Mouse (Mus musculus): ENCODE measurements around the gene Rnf41. TPM values are rescaled to one million over a fixed set of nuclear protein-coding genes. Genes with fewer than 3 reads are reported as not detected.

Gene Rnf41
- polyA plus RNA-seq, 1 experiment from 2014 or later, result 105 TPM

DNA sequence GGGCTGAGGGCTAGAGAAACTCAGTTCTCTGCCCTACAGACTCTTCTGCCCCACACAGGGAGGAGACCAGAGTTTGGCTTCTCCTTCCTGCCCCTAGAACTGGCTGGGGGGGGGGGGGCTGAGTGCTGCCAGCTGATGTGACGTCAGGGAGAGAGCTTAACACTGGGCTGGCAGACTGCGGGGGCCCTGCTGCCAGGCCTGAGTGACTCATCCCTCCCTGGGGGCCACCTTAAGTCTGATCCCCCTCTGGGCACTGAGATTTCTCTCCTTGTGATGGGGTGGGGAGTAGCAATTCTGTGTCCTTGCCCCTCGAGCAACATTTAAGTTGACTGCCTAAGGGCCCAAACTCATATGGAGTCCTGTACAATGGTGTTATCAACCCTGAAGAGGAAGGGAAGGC is 33.0 kb upstream of the Rnf41 start:
- Histone ChIP-seq H3K4me1 (ENCODE audit: control insufficient read depth, insufficient read depth, low read length) (peaks cover 22% of the 10 kb centered on the region), H3K27me3 (ENCODE audit: control insufficient read depth, insufficient read depth, low read depth, low read length) (no peaks in the 10 kb centered on the region), H3K9ac (ENCODE audit: low read depth, low read length) (peak overlapping the region; percentile 99), H3K4me2 (ENCODE audit: low read length) (peak overlapping the region; percentile 84), H3K36me3 (ENCODE audit: control insufficient read depth, insufficient read depth, low read length) (peaks cover 34% of the 10 kb centered on the region), H3K4me3 (ENCODE audit: low read depth, low read length) (peak overlapping the region; percentile 94), H3K27ac (ENCODE audit: low read length) (peak overlapping the region; percentile 98), H3K9me3 (replicated peaks; ENCODE audit: control insufficient read depth, low read length, poor library complexity, severe bottlenecking) (no peaks in the 10 kb centered on the region)
- no peak for ATAC-seq
- WGBS, result 48% methylated on average over 3 of the region's 3 CpGs

DNA sequence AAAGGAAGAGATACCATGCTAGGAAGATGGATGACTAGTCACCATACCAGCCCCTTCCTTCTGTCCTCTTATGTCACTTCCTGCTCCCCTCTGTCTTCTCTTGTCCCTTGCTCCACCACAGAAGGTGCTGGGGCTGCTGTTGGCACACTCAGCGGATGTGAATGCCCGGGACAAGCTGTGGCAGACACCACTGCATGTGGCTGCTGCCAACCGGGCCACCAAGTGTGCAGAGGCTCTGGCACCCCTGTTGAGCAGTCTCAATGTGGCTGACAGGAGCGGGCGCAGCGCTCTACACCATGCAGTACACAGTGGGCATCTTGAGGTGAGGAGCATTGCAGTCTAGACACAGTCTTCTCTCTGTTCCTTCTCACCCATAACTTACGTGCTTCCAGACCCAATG is 32.2 kb upstream of the Rnf41 start:
- no peak overlapping the region for H3K9ac ChIP-seq (ENCODE audit: low read depth, low read length)
- peaks cover 22% of the 10 kb centered on the region for H3K4me1 ChIP-seq (ENCODE audit: control insufficient read depth, insufficient read depth, low read length)
- H3K27ac ChIP-seq (ENCODE audit: low read length), result no peak overlapping the region
- no peaks in the 10 kb centered on the region for H3K9me3 ChIP-seq (replicated peaks; ENCODE audit: control insufficient read depth, low read length, poor library complexity, severe bottlenecking)
- peaks cover 38% of the 10 kb centered on the region for H3K36me3 ChIP-seq (ENCODE audit: control insufficient read depth, insufficient read depth, low read length)
- H3K4me3 ChIP-seq (ENCODE audit: low read depth, low read length), result no peak overlapping the region
- no peak overlapping the region for H3K4me2 ChIP-seq (ENCODE audit: low read length)
- no peaks in the 10 kb centered on the region for H3K27me3 ChIP-seq (ENCODE audit: control insufficient read depth, insufficient read depth, low read depth, low read length)
- no peak for ATAC-seq
- WGBS, result 94% methylated on average over 7 of the region's 7 CpGs

GRCm38 (mm10) chr10:128380565-128380964 is 30.9 kb upstream of the Rnf41 start:
- WGBS, result 86% methylated on average over 5 of the region's 5 CpGs
- no peak overlapping the region for H3K9ac ChIP-seq (ENCODE audit: low read depth, low read length)
- H3K27me3 ChIP-seq (ENCODE audit: control insufficient read depth, insufficient read depth, low read depth, low read length), result no peaks in the 10 kb centered on the region
- no peaks in the 10 kb centered on the region for H3K9me3 ChIP-seq (replicated peaks; ENCODE audit: control insufficient read depth, low read length, poor library complexity, severe bottlenecking)
- H3K4me1 ChIP-seq (ENCODE audit: control insufficient read depth, insufficient read depth, low read length), result peaks cover 22% of the 10 kb centered on the region
- ATAC-seq, result no peak
- no peak overlapping the region for H3K27ac ChIP-seq (ENCODE audit: low read length)
- H3K4me3 ChIP-seq (ENCODE audit: low read depth, low read length), result no peak overlapping the region
- peaks cover 38% of the 10 kb centered on the region for H3K36me3 ChIP-seq (ENCODE audit: control insufficient read depth, insufficient read depth, low read length)
- no peak overlapping the region for H3K4me2 ChIP-seq (ENCODE audit: low read length)

DNA sequence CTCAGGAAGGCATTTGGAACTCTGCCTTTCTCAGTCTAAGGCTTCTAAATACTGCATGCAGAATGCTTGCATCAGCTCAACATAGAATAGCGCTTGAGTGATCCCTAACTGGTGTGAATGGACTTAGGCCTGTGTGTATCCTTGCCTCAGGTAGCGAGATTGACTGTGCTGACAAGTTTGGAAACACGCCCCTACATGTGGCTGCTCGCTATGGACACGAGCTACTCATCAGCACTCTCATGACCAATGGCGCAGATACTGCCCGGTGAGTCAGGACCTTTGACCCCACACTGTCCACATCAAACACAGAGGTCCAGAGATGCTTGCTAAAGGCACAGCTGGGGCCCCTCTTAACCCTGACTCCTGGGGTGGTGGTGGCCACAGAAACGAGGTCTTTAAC is 29.0 kb upstream of the Rnf41 start:
- H3K36me3 ChIP-seq (ENCODE audit: control insufficient read depth, insufficient read depth, low read length), result peaks cover 41% of the 10 kb centered on the region
- no peaks in the 10 kb centered on the region for H3K9me3 ChIP-seq (replicated peaks; ENCODE audit: control insufficient read depth, low read length, poor library complexity, severe bottlenecking)
- no peak overlapping the region for H3K4me2 ChIP-seq (ENCODE audit: low read length)
- no peak for ATAC-seq
- 86% methylated on average over 8 of the region's 8 CpGs for WGBS
- H3K9ac ChIP-seq (ENCODE audit: low read depth, low read length), result no peak overlapping the region
- no peaks in the 10 kb centered on the region for H3K27me3 ChIP-seq (ENCODE audit: control insufficient read depth, insufficient read depth, low read depth, low read length)
- H3K4me1 ChIP-seq (ENCODE audit: control insufficient read depth, insufficient read depth, low read length), result peaks cover 15% of the 10 kb centered on the region
- no peak overlapping the region for H3K27ac ChIP-seq (ENCODE audit: low read length)
- H3K4me3 ChIP-seq (ENCODE audit: low read depth, low read length), result no peak overlapping the region

- no peak for ATAC-seq
- no peaks in the 10 kb centered on the region for H3K9me3 ChIP-seq (replicated peaks; ENCODE audit: control insufficient read depth, low read length, poor library complexity, severe bottlenecking)
Measured at GRCm38 (mm10) chr10:128385902-128386301, 25.6 kb upstream of the Rnf41 start.

DNA sequence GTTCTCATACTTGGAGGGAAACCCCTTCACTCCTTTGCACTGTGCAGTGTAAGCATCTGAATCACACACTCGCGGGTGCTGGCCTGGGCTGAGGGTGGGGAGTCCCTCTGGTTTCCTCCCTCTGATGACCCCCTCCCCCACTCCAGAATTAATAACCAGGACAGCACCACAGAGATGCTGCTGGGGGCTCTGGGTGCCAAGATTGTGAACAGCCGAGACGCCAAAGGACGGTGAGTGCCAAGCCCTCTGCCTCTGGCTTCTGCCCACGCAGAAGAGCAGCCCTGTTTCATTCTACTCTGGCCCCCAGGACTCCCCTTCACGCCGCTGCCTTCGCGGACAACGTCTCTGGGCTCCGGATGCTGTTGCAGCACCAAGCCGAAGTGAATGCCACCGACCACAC is 22.5 kb upstream of the Rnf41 start:
- Histone ChIP-seq H3K4me2 (ENCODE audit: low read length) (no peak overlapping the region), H3K9me3 (replicated peaks; ENCODE audit: control insufficient read depth, low read length, poor library complexity, severe bottlenecking) (no peaks in the 10 kb centered on the region), H3K27me3 (ENCODE audit: control insufficient read depth, insufficient read depth, low read depth, low read length) (no peaks in the 10 kb centered on the region), H3K4me1 (ENCODE audit: control insufficient read depth, insufficient read depth, low read length) (no peaks in the 10 kb centered on the region), H3K9ac (ENCODE audit: low read depth, low read length) (no peak overlapping the region), H3K27ac (ENCODE audit: low read length) (no peak overlapping the region), H3K4me3 (ENCODE audit: low read depth, low read length) (no peak overlapping the region), H3K36me3 (ENCODE audit: control insufficient read depth, insufficient read depth, low read length) (peaks cover 37% of the 10 kb centered on the region)
- whole genome bisulfite sequencing, result 87% methylated on average over 14 of the region's 14 CpGs
- no peak for ATAC-seq

More at GRCm38 (mm10) chr10:128385902-128386301, 25.6 kb upstream of the Rnf41 start:
- Histone ChIP-seq H3K4me1 (ENCODE audit: control insufficient read depth, insufficient read depth, low read length) (no peaks in the 10 kb centered on the region), H3K9ac (ENCODE audit: low read depth, low read length) (no peak overlapping the region), H3K27me3 (ENCODE audit: control insufficient read depth, insufficient read depth, low read depth, low read length) (no peaks in the 10 kb centered on the region), H3K4me2 (ENCODE audit: low read length) (no peak overlapping the region), H3K4me3 (ENCODE audit: low read depth, low read length) (no peak overlapping the region), H3K27ac (ENCODE audit: low read length) (no peak overlapping the region), H3K36me3 (ENCODE audit: control insufficient read depth, insufficient read depth, low read length) (peaks cover 54% of the 10 kb centered on the region)
- 98% methylated on average over 7 of the region's 7 CpGs for WGBS

DNA sequence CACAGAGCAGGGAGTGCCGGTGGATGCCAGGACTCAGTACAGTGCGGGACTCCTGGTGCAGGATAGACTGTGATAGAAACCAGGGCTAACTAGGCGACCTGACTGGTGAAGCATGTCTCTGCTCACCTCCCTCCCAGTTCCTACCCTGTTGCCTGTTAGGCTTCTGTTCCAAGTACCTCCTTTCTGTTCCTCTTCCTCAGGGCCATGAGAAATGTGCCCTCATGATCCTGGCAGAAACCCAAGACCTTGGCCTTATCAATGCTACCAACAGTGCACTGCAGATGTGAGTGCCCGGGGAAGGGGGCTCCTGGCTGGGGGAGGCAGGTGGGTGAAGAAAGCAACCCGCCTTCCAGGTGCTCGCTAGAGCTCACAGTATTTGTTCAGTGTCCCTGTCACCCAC is 21.9 kb upstream of the Rnf41 start:
- 89% methylated on average over 6 of the region's 6 CpGs for WGBS
- Histone ChIP-seq H3K4me1 (ENCODE audit: control insufficient read depth, insufficient read depth, low read length) (no peaks in the 10 kb centered on the region), H3K27ac (ENCODE audit: low read length) (no peak overlapping the region), H3K9me3 (replicated peaks; ENCODE audit: control insufficient read depth, low read length, poor library complexity, severe bottlenecking) (no peaks in the 10 kb centered on the region), H3K4me2 (ENCODE audit: low read length) (no peak overlapping the region), H3K36me3 (ENCODE audit: control insufficient read depth, insufficient read depth, low read length) (peaks cover 37% of the 10 kb centered on the region), H3K9ac (ENCODE audit: low read depth, low read length) (no peak overlapping the region), H3K27me3 (ENCODE audit: control insufficient read depth, insufficient read depth, low read depth, low read length) (no peaks in the 10 kb centered on the region), H3K4me3 (ENCODE audit: low read depth, low read length) (no peak overlapping the region)
- no peak for ATAC-seq

- ATAC-seq, result no peak
Measured at GRCm38 (mm10) chr10:128390366-128390765, 21.1 kb upstream of the Rnf41 start.

DNA sequence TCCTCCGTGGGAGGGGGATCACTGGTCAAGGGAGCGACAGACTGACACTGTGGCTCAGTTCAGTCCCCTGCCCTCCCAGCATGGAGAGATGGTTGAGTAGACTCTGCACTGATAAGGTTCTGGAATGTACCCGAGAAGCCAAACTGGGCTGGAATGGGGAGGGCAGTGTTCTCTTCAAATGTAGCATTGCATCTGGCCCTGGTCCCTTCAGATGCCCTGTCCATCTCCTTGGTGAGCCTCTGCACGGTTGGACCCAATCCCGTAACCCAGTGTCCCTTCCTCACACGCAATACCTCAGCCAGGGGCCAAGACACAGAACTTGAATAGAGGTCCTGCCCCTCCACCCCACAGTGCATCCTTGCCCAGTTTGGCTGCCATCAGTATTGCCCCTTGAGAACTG is 19.6 kb upstream of the Rnf41 start:
- Histone ChIP-seq H3K4me1 (ENCODE audit: control insufficient read depth, insufficient read depth, low read length) (no peaks in the 10 kb centered on the region), H3K27me3 (ENCODE audit: control insufficient read depth, insufficient read depth, low read depth, low read length) (no peaks in the 10 kb centered on the region), H3K4me3 (ENCODE audit: low read depth, low read length) (no peak overlapping the region), H3K27ac (ENCODE audit: low read length) (no peak overlapping the region), H3K9ac (ENCODE audit: low read depth, low read length) (no peak overlapping the region), H3K36me3 (ENCODE audit: control insufficient read depth, insufficient read depth, low read length) (peaks cover 33% of the 10 kb centered on the region), H3K4me2 (ENCODE audit: low read length) (no peak overlapping the region), H3K9me3 (replicated peaks; ENCODE audit: control insufficient read depth, low read length, poor library complexity, severe bottlenecking) (no peaks in the 10 kb centered on the region)
- no peak for ATAC-seq
- WGBS, result 80% methylated on average over 6 of the region's 6 CpGs

More at GRCm38 (mm10) chr10:128390366-128390765, 21.1 kb upstream of the Rnf41 start:
- H3K36me3 ChIP-seq (ENCODE audit: control insufficient read depth, insufficient read depth, low read length), result peaks cover 37% of the 10 kb centered on the region
- H3K9me3 ChIP-seq (replicated peaks; ENCODE audit: control insufficient read depth, low read length, poor library complexity, severe bottlenecking), result no peaks in the 10 kb centered on the region
- no peak overlapping the region for H3K27ac ChIP-seq (ENCODE audit: low read length)
- no peak overlapping the region for H3K4me3 ChIP-seq (ENCODE audit: low read depth, low read length)
- H3K4me1 ChIP-seq (ENCODE audit: control insufficient read depth, insufficient read depth, low read length), result no peaks in the 10 kb centered on the region
- H3K9ac ChIP-seq (ENCODE audit: low read depth, low read length), result no peak overlapping the region
- H3K27me3 ChIP-seq (ENCODE audit: control insufficient read depth, insufficient read depth, low read depth, low read length), result no peaks in the 10 kb centered on the region
- H3K4me2 ChIP-seq (ENCODE audit: low read length), result no peak overlapping the region
- WGBS, result 86% methylated on average over 12 of the region's 12 CpGs

Data from midbrain, embryonic 16.5 days (tissue).